Mouse (Mus musculus): ENCODE measurements around the gene Eftud2.
A peak's percentile ranks its signal among the peaks of the same experiment; 100 is the strongest.

Gene Eftud2

GRCm38 (mm10) chr11:102874801-102875334 is 5.9 kb downstream of the Eftud2 start:
- DNase-seq, result no peak

- DNase-seq, result peak; percentile 89
Measured at GRCm38 (mm10) chr11:102864272-102864671, 16.5 kb downstream of the Eftud2 start.

- DNase-seq, result no peak
Measured at GRCm38 (mm10) chr11:102859933-102860332, 20.9 kb downstream of the Eftud2 start.

GRCm38 (mm10) chr11:102858951-102859350 is 21.8 kb downstream of the Eftud2 start:
- DNase-seq, result no peak

GRCm38 (mm10) chr11:102855941-102856340 is 24.8 kb downstream of the Eftud2 start:
- no peak for DNase-seq

- DNase-seq, result no peak
Measured at GRCm38 (mm10) chr11:102853760-102854159, 27.0 kb downstream of the Eftud2 start.

GRCm38 (mm10) chr11:102851883-102852282 is 28.9 kb downstream of the Eftud2 start:
- DNase-seq, result peak; percentile 87

- no peak for DNase-seq
Measured at GRCm38 (mm10) chr11:102845926-102846325, 34.9 kb downstream of the Eftud2 start.

- DNase-seq, result no peak
Measured at GRCm38 (mm10) chr11:102838616-102839150, 42.1 kb downstream of the Eftud2 start.

- DNase-seq, result peak; percentile 54
Measured at GRCm38 (mm10) chr11:102838126-102838525, 42.7 kb downstream of the Eftud2 start.

- DNase-seq, result no peak
Measured at GRCm38 (mm10) chr11:102837385-102837784, 43.4 kb downstream of the Eftud2 start.

- DNase-seq, result no peak
Measured at GRCm38 (mm10) chr11:102836146-102836545, 44.6 kb downstream of the Eftud2 start.

- DNase-seq, result no peak
Measured at GRCm38 (mm10) chr11:102835549-102835948, 45.2 kb downstream of the Eftud2 start, which contains the start of gene Higd1b. TSS of gene Higd1b (plus strand) at chr11:102835849.

- peak; percentile 32 for DNase-seq
Measured at GRCm38 (mm10) chr11:102834219-102834618, 46.6 kb downstream of the Eftud2 start.

GRCm38 (mm10) chr11:102832700-102833297 is 48.0 kb downstream of the Eftud2 start:
- no peak for DNase-seq

GRCm38 (mm10) chr11:102830276-102830675 is 50.5 kb downstream of the Eftud2 start:
- no peak for DNase-seq

GRCm38 (mm10) chr11:102827097-102827496 is 53.7 kb downstream of the Eftud2 start:
- DNase-seq, result no peak

GRCm38 (mm10) chr11:102826476-102826875 is 54.3 kb downstream of the Eftud2 start:
- no peak for DNase-seq

- peak; percentile 34 for DNase-seq
Measured at GRCm38 (mm10) chr11:102821231-102821630, 59.6 kb downstream of the Eftud2 start.

- no peak for DNase-seq
Measured at GRCm38 (mm10) chr11:102820432-102820831, 60.4 kb downstream of the Eftud2 start.

- DNase-seq, result no peak
Measured at GRCm38 (mm10) chr11:102819783-102820385, 60.9 kb downstream of the Eftud2 start.

- DNase-seq, result peak; percentile 87
Measured at GRCm38 (mm10) chr11:102819021-102819782, 61.6 kb downstream of the Eftud2 start, which contains the start of gene Gjc1. TSS of gene Gjc1 (minus strand) at chr11:102819700.

Data from kidney, postnatal 10 days (tissue).